Mouse (Mus musculus): ENCODE measurements at regions not wholly inside any gene's neighbourhood (a gene's known extent, or its start where the extent isn't known, plus 50 kb on each side); places are given as distances from the start of the nearest gene placed in this dataset.

- DNase-seq (ENCODE audit: low spot score in 2 of 2), result no peak
Measured at GRCm38 (mm10) chr6:19547589-19547988, 681.5 kb downstream of the Ankrd7 start.

- peak in 1 of 2 experiments; percentile 3 for DNase-seq (ENCODE audit: low spot score in 2 of 2)
Measured at GRCm38 (mm10) chr6:19551932-19552331, 685.8 kb downstream of the Ankrd7 start.

- DNase-seq (ENCODE audit: low spot score in 2 of 2), result no peak
Measured at GRCm38 (mm10) chr6:19579421-19579820, 713.3 kb downstream of the Ankrd7 start.

GRCm38 (mm10) chr6:19579887-19580286 is 713.8 kb downstream of the Ankrd7 start:
- no peak for DNase-seq (ENCODE audit: low spot score in 2 of 2)

Small RNA genes lying in the stretch of these regions (microRNA-seq; reads per million reads assigned to microRNA genes)
- gene Mir6370, result 0 reads per million in 2 experiments
